Mouse (Mus musculus) limb, embryonic 14.5 days (tissue): ENCODE measurements around the gene Dclk3. TPM values are rescaled to one million over a fixed set of nuclear protein-coding genes. Genes with fewer than 3 reads are reported as not detected.

ENCODE experiments used
- ATAC-seq: fragments of 200-750 bp; cut with Nextera tagmentation; 2 replicates; pipeline ENCODE4 v1.8.0; 2017; ENCODE audit warnings: low read depth, moderate number of reproducible peaks, moderate TSS enrichment; ENCODE audit not compliant: low FRiP score
- DNase-seq: peaks from one replicate; pipeline ENCODE4 v3.0.0-alpha.2; 2015; ENCODE audit warnings: low spot score
- H3K27ac ChIP-seq: fragments of 300-500 bp; sonication (generic); replicated peaks from 2 replicates; pipeline ENCODE4 v1.5.1; 2014; ENCODE audit warnings: low read depth, mild to moderate bottlenecking, low read length, moderate library complexity, mixed read lengths
- H3K27me3 ChIP-seq: fragments of 300-500 bp; sonication (generic); 2 replicates; pipeline ENCODE4 v1.6.1; 2014; ENCODE audit warnings: low read length, mixed read lengths; ENCODE audit not compliant: control insufficient read depth, insufficient read depth
- H3K36me3 ChIP-seq: fragments of 300-500 bp; sonication (generic); 2 replicates; pipeline ENCODE4 v1.6.1; 2014; ENCODE audit warnings: mild to moderate bottlenecking, low read length, moderate library complexity, mixed read lengths; ENCODE audit not compliant: control insufficient read depth, insufficient read depth
- H3K4me1 ChIP-seq: fragments of 300-500 bp; sonication (generic); 2 replicates; pipeline ENCODE4 v1.6.1; 2014; ENCODE audit warnings: antibody characterized with exemption, low read length, mixed read lengths; ENCODE audit not compliant: control insufficient read depth, insufficient read depth
- H3K4me2 ChIP-seq: fragments of 300-500 bp; sonication (generic); replicated peaks from 2 replicates; pipeline ENCODE4 v1.6.1; 2014; ENCODE audit warnings: low read depth, mild to moderate bottlenecking, low read length, moderate library complexity; ENCODE audit not compliant: severe bottlenecking
- H3K4me3 ChIP-seq: fragments of 300-500 bp; sonication (generic); replicated peaks from 2 replicates; pipeline ENCODE4 v1.5.1; 2014; ENCODE audit warnings: low read length
- H3K9ac ChIP-seq: fragments of 300-500 bp; sonication (generic); 2 replicates; pipeline ENCODE4 v1.6.1; 2014; ENCODE audit warnings: mild to moderate bottlenecking, low read depth, low read length, moderate library complexity; ENCODE audit not compliant: severe bottlenecking
- H3K9me3 ChIP-seq: fragments of 300-500 bp; sonication (generic); 2 replicates; pipeline ENCODE4 v1.6.1; 2016; ENCODE audit warnings: low read length; ENCODE audit not compliant: control insufficient read depth
- POLR2A ChIP-seq: fragments of 200-500 bp; IDR thresholded peaks from 2 replicates; pipeline ENCODE4 v1.8.0; 2012; ENCODE audit warnings: inconsistent platforms, mild to moderate bottlenecking, moderate library complexity, borderline replicate concordance; ENCODE audit not compliant: insufficient read depth, insufficient read length; ENCODE audit errors: extremely low read depth
- WGBS: fragments of 180-500 bp; shearing (Covaris S2); extraction: QIAGEN DNeasy Blood & Tissue Kit; methylation state at CpG from one replicate; pipeline ENCODE4 v1.1.7; 2014; 5-methylcytosine and 5-hydroxymethylcytosine counted together
- polyA plus RNA-seq, 2 experiments: library from polyadenylated mRNA; depleted of rRNA in 1 of 2; stranded (reverse) in 1 of 2; unstranded in 1 of 2; fragments of >200 nt; fragmentation: Nextera tagmentation in 1 of 2; extraction: Ambion mirVana in 1 of 2; gene quantifications; 2 replicates each; pipeline versions ENCODE4 v1.2.1 to v1.2.3; 2012 to 2014

Dclk3 gene
- polyA plus RNA-seq, 2 experiments: 0.41 to 0.74 TPM

- under 1% methylated on average over 5 of the region's 5 CpGs for WGBS
- Histone ChIP-seq H3K9ac (no peak overlapping the region), H3K27ac (no peak overlapping the region), H3K9me3 (no peaks in the 10 kb centered on the region), H3K4me1 (no peaks in the 10 kb centered on the region), H3K4me3 (no peak overlapping the region), H3K4me2 (no peak overlapping the region), H3K27me3 (0 out of 2 replicates have a peak, but pooled peaks cover 2% of the 10 kb centered on the region), H3K36me3 (no peaks in the 10 kb centered on the region)
- peak; percentile 58; the same call in 1 of the 2 replicates for ATAC-seq
- peak; percentile 76 for DNase-seq
- TF ChIP-seq POLR2A: no peak
Observed at GRCm38 (mm10) chr9:111495561-111495960, 56.7 kb downstream of the Dclk3 start.

GRCm38 (mm10) chr9:111497074-111497811 lies 58.4 kb downstream of the Dclk3 start:
- TF ChIP-seq POLR2A: no peak
- WGBS: 37% methylated on average over 9 of the region's 9 CpGs
- H3K27ac ChIP-seq: no peak overlapping the region
- ATAC-seq (peak; percentile 63), DNase-seq (peak; percentile 75)
- H3K4me2 ChIP-seq: no peak overlapping the region
- H3K27me3 ChIP-seq: no peaks in the 10 kb centered on the region
- no peak overlapping the region for H3K9ac ChIP-seq
- no peaks in the 10 kb centered on the region for H3K9me3 ChIP-seq
- no peak overlapping the region for H3K4me3 ChIP-seq
- H3K36me3 ChIP-seq: no peaks in the 10 kb centered on the region
- H3K4me1 ChIP-seq: no peaks in the 10 kb centered on the region

- DNase-seq (no peak), ATAC-seq (no peak)
- Histone ChIP-seq H3K4me3 (no peak overlapping the region), H3K27me3 (no peaks in the 10 kb centered on the region), H3K4me2 (no peak overlapping the region), H3K9ac (no peak overlapping the region), H3K27ac (no peak overlapping the region), H3K9me3 (no peaks in the 10 kb centered on the region), H3K4me1 (no peaks in the 10 kb centered on the region), H3K36me3 (no peaks in the 10 kb centered on the region)
- TF ChIP-seq POLR2A: no peak
- 84% methylated on average over 9 of the region's 9 CpGs for WGBS
Observed at GRCm38 (mm10) chr9:111500211-111500610, 61.3 kb downstream of the Dclk3 start.

- DNase-seq: no peak
- H3K27me3 ChIP-seq: no peaks in the 10 kb centered on the region
- peaks cover 4% of the 10 kb centered on the region; the same call in 1 of the 2 replicates for H3K9me3 ChIP-seq
- WGBS: 53% methylated on average over 3 of the region's 3 CpGs
- H3K4me2 ChIP-seq: no peak overlapping the region
- no peak for TF ChIP-seq POLR2A
- no peak for ATAC-seq
- H3K9ac ChIP-seq: no peak overlapping the region; the same call in 1 of the 2 replicates
- H3K4me1 ChIP-seq: no peaks in the 10 kb centered on the region
- H3K27ac ChIP-seq: no peak overlapping the region
- H3K4me3 ChIP-seq: no peak overlapping the region
- H3K36me3 ChIP-seq: no peaks in the 10 kb centered on the region
Observed at GRCm38 (mm10) chr9:111506075-111506474, 67.2 kb downstream of the Dclk3 start.

- no peak for DNase-seq
- TF ChIP-seq POLR2A: no peak
Observed at GRCm38 (mm10) chr9:111514586-111515473, 75.9 kb downstream of the Dclk3 start.

More at GRCm38 (mm10) chr9:111514586-111515473, 75.9 kb downstream of the Dclk3 start:
- no peak overlapping the region for H3K9ac ChIP-seq
- no peaks in the 10 kb centered on the region for H3K27me3 ChIP-seq
- no peak overlapping the region for H3K4me2 ChIP-seq
- H3K4me3 ChIP-seq: no peak overlapping the region
- H3K27ac ChIP-seq: no peak overlapping the region
- ATAC-seq: no peak
- no peaks in the 10 kb centered on the region for H3K36me3 ChIP-seq
- 77% methylated on average over 15 of the region's 15 CpGs for WGBS
- H3K9me3 ChIP-seq: no peaks in the 10 kb centered on the region
- H3K4me1 ChIP-seq: no peaks in the 10 kb centered on the region
